Mouse (Mus musculus): ENCODE results near the gene Mllt3. TPM values are rescaled to one million over a fixed set of nuclear protein-coding genes. Genes with fewer than 3 reads are reported as not detected.

Gene Mllt3
- polyA plus RNA-seq, 1 experiment from 2014 or later = 45.4 TPM

DNA sequence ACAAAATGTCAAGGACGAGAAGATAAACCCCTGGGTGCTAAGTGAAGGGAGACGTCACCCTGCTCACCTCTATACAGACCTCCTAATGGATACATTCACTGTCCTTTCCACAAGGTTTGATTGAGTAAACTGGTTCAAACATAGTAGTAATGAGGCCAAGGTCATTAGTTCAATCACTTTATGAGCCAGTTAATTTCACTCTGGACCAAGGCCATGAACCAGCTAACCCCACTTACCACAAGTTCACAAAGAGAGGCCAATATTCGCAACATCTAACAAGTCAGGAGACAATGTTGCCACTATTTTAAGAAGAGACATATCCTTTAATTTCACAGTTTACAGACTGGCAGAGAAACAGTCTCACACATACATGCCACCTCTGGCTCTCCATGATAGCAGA, 238.9 kb downstream of the Mllt3 start:
- Histone ChIP-seq H3K9me3 (no peaks in the 10 kb centered on the region), H3K4me3 (no peak overlapping the region), H3K27ac (no peak overlapping the region), H3K27me3 (ENCODE audit: insufficient read depth, poor library complexity, severe bottlenecking) (no peaks in the 10 kb centered on the region), H3K4me1 (replicated peaks) (no peaks in the 10 kb centered on the region), H3K36me3 (peaks cover 30% of the 10 kb centered on the region)
- WGBS = 86% methylated on average over 3 of the region's 3 CpGs
- DNase-seq (ENCODE audit: low spot score) = no peak

GRCm38 (mm10) chr4:87792511-87792910, 240.7 kb downstream of the Mllt3 start:
- H3K9me3 ChIP-seq = no peaks in the 10 kb centered on the region
- DNase-seq (ENCODE audit: low spot score) = no peak
- WGBS = 77% methylated on average over 5 of the region's 5 CpGs
- H3K27me3 ChIP-seq (ENCODE audit: insufficient read depth, poor library complexity, severe bottlenecking) = no peaks in the 10 kb centered on the region
- no peak overlapping the region for H3K27ac ChIP-seq
- H3K4me1 ChIP-seq (replicated peaks) = no peaks in the 10 kb centered on the region
- no peak overlapping the region for H3K4me3 ChIP-seq
- peaks cover 43% of the 10 kb centered on the region for H3K36me3 ChIP-seq

DNA sequence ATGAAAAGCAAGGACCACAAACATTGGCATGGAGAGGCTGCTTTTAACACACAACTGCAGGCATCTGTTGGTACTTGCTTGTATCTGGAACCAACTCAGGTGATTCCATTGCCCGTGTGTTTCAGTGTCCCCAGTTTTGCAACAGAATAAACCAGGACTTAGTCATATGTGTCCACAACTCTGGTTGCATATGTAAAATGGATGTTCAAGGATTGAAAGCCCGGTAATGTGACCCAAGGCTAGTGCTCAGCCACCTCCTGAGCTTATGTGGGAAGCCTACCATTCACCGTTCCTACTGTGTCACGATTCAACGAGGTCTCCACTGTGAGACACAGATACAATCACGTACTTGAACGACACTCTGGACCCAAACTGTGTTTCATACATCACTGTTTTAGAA, 243.7 kb downstream of the Mllt3 start:
- DNase-seq (ENCODE audit: low spot score) = no peak
- no peaks in the 10 kb centered on the region for H3K27me3 ChIP-seq (ENCODE audit: insufficient read depth, poor library complexity, severe bottlenecking)
- 90% methylated on average over 7 of the region's 7 CpGs for WGBS
- H3K9me3 ChIP-seq = no peaks in the 10 kb centered on the region
- no peak overlapping the region for H3K27ac ChIP-seq
- H3K4me3 ChIP-seq = no peak overlapping the region
- peaks cover 45% of the 10 kb centered on the region for H3K36me3 ChIP-seq
- peaks cover 15% of the 10 kb centered on the region for H3K4me1 ChIP-seq (replicated peaks)

DNA sequence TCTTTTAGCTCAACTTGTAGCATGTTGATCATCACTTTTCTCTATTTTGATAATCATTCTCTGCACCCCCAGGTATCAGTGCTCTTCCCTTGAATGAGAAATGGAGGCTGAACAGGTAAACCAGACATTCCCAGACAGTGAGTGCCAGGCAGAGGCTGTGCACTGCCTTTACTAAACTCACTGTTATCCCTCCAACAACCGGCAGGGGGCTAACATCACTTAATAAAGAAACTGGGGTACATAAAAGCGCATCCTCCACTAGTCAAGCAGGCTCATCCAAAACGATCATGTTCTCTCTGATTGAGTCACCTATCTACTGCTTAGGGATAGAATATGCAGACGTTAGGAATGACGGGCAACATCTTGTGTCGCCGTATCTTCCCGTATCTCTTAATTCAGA, 244.5 kb downstream of the Mllt3 start:
- WGBS = 71% methylated on average over 8 of the region's 8 CpGs
- peak; percentile 47 for DNase-seq (ENCODE audit: low spot score)
- Histone ChIP-seq H3K9me3 (no peaks in the 10 kb centered on the region), H3K36me3 (peaks cover 49% of the 10 kb centered on the region), H3K27me3 (ENCODE audit: insufficient read depth, poor library complexity, severe bottlenecking) (no peaks in the 10 kb centered on the region), H3K4me3 (no peak overlapping the region), H3K27ac (no peak overlapping the region), H3K4me1 (replicated peaks) (peaks cover 15% of the 10 kb centered on the region)

DNA sequence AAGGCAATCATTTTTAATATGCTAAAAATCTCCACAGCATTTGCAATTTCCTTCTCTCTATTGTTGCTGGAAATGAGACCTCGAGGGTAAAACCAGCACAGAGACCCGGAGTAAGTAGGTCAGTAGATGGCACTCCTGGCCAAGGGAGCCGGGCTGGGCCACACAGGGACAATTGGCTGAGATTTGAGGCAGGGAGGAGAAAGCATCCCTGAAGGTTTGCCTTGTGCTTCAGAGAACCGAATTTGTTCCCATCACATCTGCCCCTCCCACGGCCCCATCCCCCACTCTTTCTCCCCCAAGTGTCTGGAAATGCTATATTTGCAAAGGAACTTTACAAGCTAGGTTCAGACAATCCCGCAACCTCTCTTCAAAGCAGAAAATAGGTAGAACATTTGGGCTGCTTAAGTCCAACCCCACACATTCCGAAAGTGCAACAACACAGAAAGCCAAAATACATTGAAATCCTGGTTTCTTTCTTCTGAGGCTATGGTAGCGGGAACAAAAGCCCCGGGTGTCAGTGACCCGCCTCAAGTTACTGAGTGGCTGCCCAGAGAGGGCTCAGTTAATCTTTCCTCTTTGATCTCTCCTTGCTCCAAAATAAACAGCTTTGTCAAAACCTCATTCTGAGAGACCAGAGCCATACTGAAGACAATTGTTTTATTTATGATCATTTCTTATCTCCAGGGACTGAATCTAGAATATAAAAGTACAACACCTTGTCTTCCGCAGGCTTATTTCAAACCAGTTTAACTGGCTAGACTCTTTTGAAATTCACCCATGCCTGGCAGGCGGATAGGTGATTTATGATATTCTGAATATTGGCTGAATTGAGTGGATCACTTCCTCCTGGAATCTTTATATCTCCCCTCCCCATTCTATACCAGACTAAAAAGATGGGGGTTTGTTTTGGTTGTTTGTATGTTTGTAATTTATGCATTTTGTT, 247.8 kb downstream of the Mllt3 start:
- no peak overlapping the region for H3K4me3 ChIP-seq
- H3K27ac ChIP-seq = peak overlapping the region; percentile 79
- H3K36me3 ChIP-seq = peaks cover 51% of the 10 kb centered on the region
- H3K4me1 ChIP-seq (replicated peaks) = peaks cover 15% of the 10 kb centered on the region
- DNase-seq (ENCODE audit: low spot score) = peak; percentile 73
- no peaks in the 10 kb centered on the region for H3K27me3 ChIP-seq (ENCODE audit: insufficient read depth, poor library complexity, severe bottlenecking)
- 12% methylated on average over 12 of the region's 12 CpGs for WGBS
- no peaks in the 10 kb centered on the region for H3K9me3 ChIP-seq

GRCm38 (mm10) chr4:87783809-87784208, 249.4 kb downstream of the Mllt3 start:
- Histone ChIP-seq H3K4me1 (replicated peaks) (peaks cover 15% of the 10 kb centered on the region), H3K27me3 (ENCODE audit: insufficient read depth, poor library complexity, severe bottlenecking) (no peaks in the 10 kb centered on the region), H3K27ac (no peak overlapping the region), H3K36me3 (peaks cover 43% of the 10 kb centered on the region), H3K4me3 (no peak overlapping the region), H3K9me3 (no peaks in the 10 kb centered on the region)
- 80% methylated on average over 2 of the region's 2 CpGs for WGBS
- no peak for DNase-seq (ENCODE audit: low spot score)

DNA sequence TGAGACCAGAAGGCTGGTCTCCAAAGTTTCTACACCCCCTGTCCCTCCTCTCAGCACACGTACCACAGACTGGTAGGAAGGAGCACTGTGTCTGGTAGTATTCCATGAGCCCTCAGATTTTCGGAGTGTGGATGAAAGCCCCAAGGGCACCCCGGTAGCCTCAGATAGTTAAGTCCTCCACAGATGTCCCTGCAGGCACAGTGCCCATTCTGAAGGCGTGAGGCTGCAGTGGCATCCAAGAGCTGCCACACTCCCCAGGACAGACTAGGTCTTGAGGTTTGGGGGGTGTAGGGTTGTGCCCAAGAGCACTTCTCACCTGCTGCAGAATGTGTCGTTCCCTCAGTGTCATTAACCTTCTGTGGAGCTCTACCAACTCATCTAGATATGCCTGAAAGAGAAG, 251.2 kb downstream of the Mllt3 start:
- Histone ChIP-seq H3K36me3 (peaks cover 39% of the 10 kb centered on the region), H3K27ac (no peak overlapping the region), H3K4me1 (replicated peaks) (peaks cover 15% of the 10 kb centered on the region), H3K4me3 (no peak overlapping the region), H3K9me3 (no peaks in the 10 kb centered on the region), H3K27me3 (ENCODE audit: insufficient read depth, poor library complexity, severe bottlenecking) (no peaks in the 10 kb centered on the region)
- no peak for DNase-seq (ENCODE audit: low spot score)
- WGBS = 93% methylated on average over 5 of the region's 5 CpGs

GRCm38 (mm10) chr4:87775721-87776120, 257.4 kb downstream of the Mllt3 start:
- no peak for DNase-seq (ENCODE audit: low spot score)

DNA sequence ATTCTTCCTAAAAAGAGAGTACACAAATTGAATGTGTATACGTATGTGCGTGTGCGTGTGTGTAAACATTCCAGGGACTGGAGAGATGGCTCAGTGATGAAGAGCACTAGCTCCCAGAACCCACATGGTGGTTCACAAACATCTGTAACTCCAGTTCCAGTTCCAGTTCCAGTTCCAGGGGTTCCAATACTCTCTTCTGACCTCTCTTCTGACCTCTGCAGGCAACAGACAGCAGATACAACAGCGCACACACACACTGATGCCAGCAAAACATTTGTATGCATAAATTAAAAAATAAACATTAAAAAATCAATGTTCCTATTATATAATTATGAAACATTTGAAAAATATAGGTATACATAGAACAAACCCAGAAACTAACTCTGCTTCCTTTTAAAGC, 258.6 kb downstream of the Mllt3 start:
- WGBS = 89% methylated on average over 4 of the region's 4 CpGs
- Histone ChIP-seq H3K4me1 (replicated peaks) (no peaks in the 10 kb centered on the region; the same call in 1 of the 2 replicates), H3K27me3 (ENCODE audit: insufficient read depth, poor library complexity, severe bottlenecking) (no peaks in the 10 kb centered on the region), H3K9me3 (no peaks in the 10 kb centered on the region), H3K36me3 (peaks cover 30% of the 10 kb centered on the region), H3K27ac (no peak overlapping the region), H3K4me3 (no peak overlapping the region)
- no peak for DNase-seq (ENCODE audit: low spot score)

More at GRCm38 (mm10) chr4:87775721-87776120, 257.4 kb downstream of the Mllt3 start:
- WGBS = 94% methylated on average over 2 of the region's 2 CpGs
- H3K4me1 ChIP-seq (replicated peaks) = no peaks in the 10 kb centered on the region
- no peak overlapping the region for H3K27ac ChIP-seq
- no peaks in the 10 kb centered on the region for H3K27me3 ChIP-seq (ENCODE audit: insufficient read depth, poor library complexity, severe bottlenecking)
- no peak overlapping the region for H3K4me3 ChIP-seq
- H3K9me3 ChIP-seq = no peaks in the 10 kb centered on the region
- H3K36me3 ChIP-seq = peaks cover 37% of the 10 kb centered on the region

- WGBS = 35% methylated on average over 11 of the region's 11 CpGs
- H3K9me3 ChIP-seq = no peaks in the 10 kb centered on the region
- no peaks in the 10 kb centered on the region for H3K27me3 ChIP-seq (ENCODE audit: insufficient read depth, poor library complexity, severe bottlenecking)
Measured at GRCm38 (mm10) chr4:87767711-87768561, 265.2 kb downstream of the Mllt3 start.

DNA sequence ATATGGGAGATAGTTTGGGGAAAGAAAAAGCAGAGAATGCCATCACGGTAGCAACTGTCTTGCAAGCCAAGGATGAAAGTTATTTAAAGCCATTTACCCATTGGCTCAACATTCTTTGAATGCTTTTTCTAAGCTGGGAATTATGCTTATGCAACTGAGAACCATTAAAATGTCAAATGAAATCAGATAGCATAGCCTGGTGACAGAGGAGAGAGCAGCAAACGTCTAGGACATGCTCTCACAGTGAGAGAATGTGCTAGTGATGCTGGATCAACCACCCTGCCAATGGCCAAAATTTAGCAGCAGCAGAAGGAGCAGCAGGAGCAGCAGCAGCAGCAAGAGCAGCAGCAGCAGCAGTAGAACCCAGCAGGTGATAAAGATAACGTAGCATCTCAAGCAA, 267.4 kb downstream of the Mllt3 start:
- DNase-seq (ENCODE audit: low spot score) = no peak
- no peak overlapping the region for H3K27ac ChIP-seq
- no peaks in the 10 kb centered on the region for H3K27me3 ChIP-seq (ENCODE audit: insufficient read depth, poor library complexity, severe bottlenecking)
- no peaks in the 10 kb centered on the region for H3K36me3 ChIP-seq
- H3K9me3 ChIP-seq = no peaks in the 10 kb centered on the region
- 62% methylated on average over 3 of the region's 3 CpGs for WGBS
- H3K4me3 ChIP-seq = no peak overlapping the region
- H3K4me1 ChIP-seq (replicated peaks) = peaks cover 17% of the 10 kb centered on the region

More at GRCm38 (mm10) chr4:87767711-87768561, 265.2 kb downstream of the Mllt3 start:
- peak; percentile 44 for DNase-seq (ENCODE audit: low spot score)
- Histone ChIP-seq H3K36me3 (peaks cover 2% of the 10 kb centered on the region), H3K27ac (peak overlapping the region; percentile 56; the same call in 1 of the 2 replicates), H3K4me1 (replicated peaks) (peaks cover 17% of the 10 kb centered on the region), H3K4me3 (no peak overlapping the region)

DNA sequence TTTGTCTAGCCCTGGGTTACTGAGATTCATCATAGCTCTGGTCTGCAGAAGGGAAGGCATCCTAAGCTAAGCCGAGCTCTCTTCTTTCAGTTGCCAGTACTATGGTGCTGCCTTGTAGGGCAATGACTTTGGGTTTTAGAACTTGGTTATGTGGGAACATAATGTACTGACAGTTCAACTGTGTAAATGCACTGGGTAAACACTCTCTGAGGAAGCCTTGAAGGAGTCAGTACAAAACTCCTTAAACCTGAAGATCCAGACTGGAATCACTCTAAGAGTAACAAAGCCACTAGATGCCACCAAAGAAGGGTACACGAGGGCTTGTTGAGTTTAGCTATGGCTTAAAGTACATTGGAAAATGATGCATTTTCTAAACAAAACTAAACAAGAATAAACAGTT, 272.1 kb downstream of the Mllt3 start:
- WGBS = 72% methylated on average over 2 of the region's 2 CpGs

GRCm38 (mm10) chr4:87760297-87760696, 272.9 kb downstream of the Mllt3 start:
- no peaks in the 10 kb centered on the region for H3K36me3 ChIP-seq
- H3K27me3 ChIP-seq (ENCODE audit: insufficient read depth, poor library complexity, severe bottlenecking) = no peaks in the 10 kb centered on the region
- no peak overlapping the region for H3K27ac ChIP-seq
- 93% methylated on average over 1 of the region's 1 CpGs for WGBS
- no peaks in the 10 kb centered on the region for H3K4me1 ChIP-seq (replicated peaks)
- H3K4me3 ChIP-seq = no peak overlapping the region
- no peak for DNase-seq (ENCODE audit: low spot score)
- H3K9me3 ChIP-seq = no peaks in the 10 kb centered on the region

More for the DNA sequence above, 272.1 kb downstream of the Mllt3 start:
- H3K9me3 ChIP-seq = no peaks in the 10 kb centered on the region
- H3K4me3 ChIP-seq = no peak overlapping the region
- H3K36me3 ChIP-seq = no peaks in the 10 kb centered on the region
- H3K27ac ChIP-seq = no peak overlapping the region
- no peaks in the 10 kb centered on the region for H3K27me3 ChIP-seq (ENCODE audit: insufficient read depth, poor library complexity, severe bottlenecking)
- H3K4me1 ChIP-seq (replicated peaks) = no peaks in the 10 kb centered on the region
- DNase-seq (ENCODE audit: low spot score) = no peak
